Mouse (Mus musculus): ENCODE data around the gene Cdon.

DNA sequence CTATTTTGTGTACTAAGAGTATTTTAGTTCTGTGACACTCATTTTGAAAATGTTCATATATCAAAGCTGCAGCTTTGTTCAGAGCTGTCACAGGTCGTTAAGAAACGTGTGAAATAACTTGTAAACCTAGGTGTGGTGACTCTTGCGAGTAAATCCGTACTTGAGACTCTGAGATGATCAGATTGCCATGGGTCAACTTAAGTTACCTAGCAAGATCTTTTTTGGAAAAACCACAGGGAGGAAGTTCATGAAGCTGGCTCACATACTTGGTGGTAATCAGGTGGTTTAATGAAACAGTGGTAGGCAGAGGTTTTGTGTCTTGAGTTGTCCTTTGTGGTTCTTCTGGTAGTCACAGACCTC, 72.8 kb downstream of the Cdon start:
- TF ChIP-seq CTCF (IDR thresholded peaks at IDR 0.05; ENCODE audit: low read depth), result no peak
- no peak for TF ChIP-seq EP300 (IDR thresholded peaks at IDR 0.05; ENCODE audit: low read depth)
